Mouse (Mus musculus) olfactory bulb, adult 2 months (tissue): ENCODE measurements around the gene Tfrc. TPM values are rescaled to one million over a fixed set of nuclear protein-coding genes. Genes with fewer than 3 reads are reported as not detected.

Source experiments
- H3K27ac ChIP-seq: fragments of 200-500 bp; 2 replicates; pipeline ENCODE4 v1.5.1; 2012; ENCODE audit warnings: low read depth, low read length; ENCODE audit not compliant: insufficient read depth
- H3K4me1 ChIP-seq: fragments of 200-500 bp; 2 replicates; pipeline ENCODE4 v1.6.1; 2012; ENCODE audit warnings: low read length; ENCODE audit not compliant: control insufficient read depth, insufficient read depth
- H3K4me3 ChIP-seq: fragments of 200-500 bp; 2 replicates; pipeline ENCODE4 v1.5.1; 2012; ENCODE audit warnings: mild to moderate bottlenecking, low read depth, low read length, moderate library complexity; ENCODE audit not compliant: insufficient read depth
- CTCF ChIP-seq: fragments of 200-500 bp; IDR thresholded peaks from 2 replicates; pipeline ENCODE4 v1.5.1; 2012; ENCODE audit warnings: low read depth, mild to moderate bottlenecking, low read length, moderate library complexity; ENCODE audit not compliant: insufficient read depth
- POLR2A ChIP-seq: fragments of 200-500 bp; IDR thresholded peaks from 2 replicates; pipeline ENCODE4 v1.6.1; 2012; ENCODE audit warnings: mild to moderate bottlenecking, low read depth, low read length, moderate library complexity; ENCODE audit not compliant: insufficient read depth
- WGBS: fragments of 180-500 bp; shearing (Covaris S2); methylation state at CpG from one replicate; pipeline ENCODE4 v1.1.7; 2018; 5-methylcytosine and 5-hydroxymethylcytosine counted together
- polyA plus RNA-seq: library from polyadenylated mRNA; stranded (reverse); fragments of >200 nt; gene quantifications from 2 replicates; pipeline ENCODE4 v1.2.4, GENCODE M21; 2012; ENCODE audit warnings: low replicate concordance; ENCODE audit not compliant: missing spikeins, insufficient read depth, insufficient read length

The Tfrc gene
- polyA plus RNA-seq, 1 experiment = not detected

DNA sequence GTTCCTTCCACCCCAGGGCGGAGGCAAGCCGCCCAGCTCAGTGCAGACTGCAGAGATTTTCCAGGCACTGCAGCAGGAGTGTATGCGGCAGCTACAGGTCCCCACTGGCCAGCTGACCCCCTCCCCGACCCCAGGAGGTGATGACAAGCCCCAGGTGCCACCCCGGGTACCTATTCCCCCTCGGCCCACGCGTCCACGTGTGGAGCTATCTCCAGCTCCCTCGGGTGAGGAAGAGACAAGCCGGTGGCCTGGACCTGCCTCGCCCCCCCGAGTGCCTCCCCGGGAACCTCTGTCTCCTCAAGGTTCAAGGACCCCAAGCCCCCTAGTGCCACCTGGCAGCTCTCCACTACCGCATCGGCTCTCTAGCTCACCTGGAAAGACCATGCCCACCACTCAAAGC is 71.3 kb downstream of the Tfrc start:
- Histone ChIP-seq H3K27ac (no peak overlapping the region), H3K4me3 (no peak overlapping the region), H3K4me1 (peaks cover 20% of the 10 kb centered on the region; the same call in 1 of the 2 replicates)
- TF ChIP-seq POLR2A (no peak), CTCF (no peak)
- WGBS = 92% methylated on average over 16 of the region's 16 CpGs

GRCm38 (mm10) chr16:32680806-32681205 is 72.1 kb downstream of the Tfrc start:
- TF ChIP-seq POLR2A (no peak), CTCF (no peak)
- H3K4me3 ChIP-seq = no peak overlapping the region
- no peak overlapping the region for H3K27ac ChIP-seq
- WGBS = 90% methylated on average over 6 of the region's 6 CpGs
- peaks cover 20% of the 10 kb centered on the region; the same call in 1 of the 2 replicates for H3K4me1 ChIP-seq

- Histone ChIP-seq H3K4me3 (no peak overlapping the region), H3K4me1 (peaks cover 6% of the 10 kb centered on the region; the same call in 1 of the 2 replicates), H3K27ac (no peak overlapping the region)
- TF ChIP-seq POLR2A = no peak
- TF ChIP-seq CTCF = 0 out of 2 replicates have a peak, but pooled peaks have one; percentile 20
- 30% methylated on average over 5 of the region's 5 CpGs for WGBS
Measured at GRCm38 (mm10) chr16:32682194-32682593, 73.5 kb downstream of the Tfrc start.

Other genes with a start within 250 kb of the Tfrc start
- not detected in 2 replicates for gene Tm4sf19, start 208.4 kb upstream of the Tfrc start, polyA plus RNA-seq
- gene Tctex1d2, start 189.2 kb upstream of the Tfrc start, polyA plus RNA-seq = not detected in 2 replicates
- gene Pcyt1a, start 178.0 kb upstream of the Tfrc start, polyA plus RNA-seq = not detected in 2 replicates
- not detected in 2 replicates for gene Slc51a, start 121.0 kb upstream of the Tfrc start, polyA plus RNA-seq
- not detected in 2 replicates for gene Zdhhc19, start 112.7 kb upstream of the Tfrc start, polyA plus RNA-seq
- not detected in 2 replicates for gene Tnk2, start 35.0 kb downstream of the Tfrc start, polyA plus RNA-seq
- not detected in 2 replicates for gene Muc4, start 127.0 kb downstream of the Tfrc start, polyA plus RNA-seq
- not detected in 2 replicates for gene Muc20, start 188.5 kb downstream of the Tfrc start, polyA plus RNA-seq
- gene Smbd1, start 201.6 kb downstream of the Tfrc start, polyA plus RNA-seq = not detected in 2 replicates